Mouse (Mus musculus): ENCODE measurements around the gene 1700020D05Rik. TPM values are rescaled to one million over a fixed set of nuclear protein-coding genes. Genes with fewer than 3 reads are reported as not detected.

The 1700020D05Rik gene
- 0.25 and 0.34 TPM in 2 replicates for total RNA-seq (2012; rRNA removed)
- 0.23 TPM in 1 of 2 replicates, not detected in the other for total RNA-seq (2014; rRNA removed)
- polyA plus RNA-seq (2012; ENCODE audit: insufficient read length, low read depth), result 0.33 TPM in 1 of 2 replicates, not detected in the other

GRCm38 (mm10) chr19:5503687-5504086 is at the start of gene 1700020D05Rik:
Gene 1700020D05Rik (minus strand): TSS chr19:5503787.
- DNase-seq (ENCODE audit: extremely low read depth), result no peak
- H3K79me2 ChIP-seq (replicated peaks; ENCODE audit: control insufficient read depth, extremely low read depth, insufficient read depth, poor library complexity, severe bottlenecking), result no peaks in the 10 kb centered on the region
- H3K27me3 ChIP-seq (replicated peaks), result no peaks in the 10 kb centered on the region
- no peaks in the 10 kb centered on the region for H3K4me1 ChIP-seq (ENCODE audit: control insufficient read depth in 1 of 2, insufficient read depth in 2 of 2)
- in situ Hi-C loops (cut with MboI; ENCODE audit: low pct_ligation_motif_present, low pct_unique_long_range_greater_than_20kb, low sequenced_read_pairs), result no loop called here
- H3K36me3 ChIP-seq (replicated peaks in 1 of 2; ENCODE audit: control insufficient read depth in 1 of 2, insufficient read depth in 1 of 2, low read length in 1 of 2), result peaks cover 2 to 26% of the 10 kb centered on the region in 2 experiments
- no peak within 1 kb of the TSS for H3K4me2 ChIP-seq (ENCODE audit: insufficient read depth, low read depth, poor library complexity, severe bottlenecking)
- no peak within 1 kb of the TSS for H3K27ac ChIP-seq (ENCODE audit: insufficient read depth, low read depth)
- TF ChIP-seq EP300 (IDR thresholded peaks at IDR 0.05; ENCODE audit: low read length) (no peak), ELF1 (IDR thresholded peaks at IDR 0.05; ENCODE audit: low read depth, low read length) (no peak), CHD2 (IDR thresholded peaks at IDR 0.05; ENCODE audit: low read length) (no peak), NRF1 (IDR thresholded peaks at IDR 0.05; ENCODE audit: low read depth, low read length) (no peak), BHLHE40 (IDR thresholded peaks at IDR 0.05; ENCODE audit: low read depth, low read length) (no peak), CTCF (conservative IDR thresholded peaks at IDR 0.05 in 1 of 2, IDR thresholded peaks at IDR 0.05 in 1 of 2; ENCODE audit: low read depth in 2 of 2, low read length in 2 of 2) (no peak), ETS1 (conservative IDR thresholded peaks at IDR 0.05; ENCODE audit: low read depth, low read length) (no peak), RCOR1 (conservative IDR thresholded peaks at IDR 0.05; ENCODE audit: low read depth, low read length) (no peak), MYC (IDR thresholded peaks at IDR 0.05; ENCODE audit: low read depth, low read length) (no peak), MAZ (IDR thresholded peaks at IDR 0.05; ENCODE audit: low read depth, low read length) (no peak), USF1 (IDR thresholded peaks at IDR 0.05; ENCODE audit: low read depth, low read length) (no peak), ZMIZ1 (IDR thresholded peaks at IDR 0.05; ENCODE audit: low read depth, low read length) (no peak), ZNF384 (IDR thresholded peaks at IDR 0.05; ENCODE audit: low read depth, low read length) (no peak), CHD1 (IDR thresholded peaks at IDR 0.05; ENCODE audit: low read depth, low read length) (no peak)
- H3K4me3 ChIP-seq (replicated peaks in 1 of 3; ENCODE audit: low read depth in 2 of 3, low read length in 2 of 3, poor library complexity in 1 of 3), result no peak within 1 kb of the TSS
- H3K9ac ChIP-seq (ENCODE audit: insufficient read depth, low read depth), result no peak within 1 kb of the TSS
- dilution Hi-C loops (cut with MboI; ENCODE audit: extremely low pct_ligation_motif_present, extremely low pct_unique_long_range_greater_than_20kb, low sequenced_read_pairs), result no loop called here
- no peaks in the 10 kb centered on the region for H3K9me3 ChIP-seq (replicated peaks; ENCODE audit: low read length)

DNA sequence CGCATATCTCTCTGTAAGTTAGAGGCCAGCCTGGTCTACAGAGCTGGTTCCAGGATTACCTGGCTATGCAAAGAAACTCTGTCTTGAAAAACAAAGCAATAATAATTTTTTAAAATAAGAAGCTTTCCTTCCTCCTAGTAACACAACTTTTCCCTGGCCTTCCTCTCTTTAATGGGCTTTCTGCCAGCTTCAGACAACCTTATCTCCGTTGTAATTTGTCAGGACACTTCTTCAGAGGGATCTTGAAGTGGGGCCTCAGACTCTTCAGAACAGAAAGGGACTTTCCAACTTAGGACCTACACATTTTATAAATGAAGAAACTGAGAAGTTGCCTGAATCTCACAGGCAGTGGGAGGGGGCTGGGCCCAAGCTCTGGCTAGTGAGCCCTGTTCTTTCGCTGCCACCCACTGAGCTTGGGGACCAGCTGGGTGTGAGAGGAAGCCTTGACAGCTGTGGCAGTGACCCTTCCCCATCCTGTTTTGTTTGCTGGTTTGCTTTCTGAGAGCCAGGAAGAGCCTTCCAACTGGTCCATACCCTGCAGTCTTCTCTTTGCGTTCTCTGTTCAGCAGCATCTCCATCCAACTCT is 44.0 kb upstream of the 1700020D05Rik start:
- H3K27ac ChIP-seq (ENCODE audit: insufficient read depth, low read depth), result no peak overlapping the region
- H3K36me3 ChIP-seq (replicated peaks in 1 of 2; ENCODE audit: control insufficient read depth in 1 of 2, insufficient read depth in 1 of 2, low read length in 1 of 2), result no peaks in the 10 kb centered on the region
- no peak overlapping the region for H3K4me2 ChIP-seq (ENCODE audit: insufficient read depth, low read depth, poor library complexity, severe bottlenecking)
- no peaks in the 10 kb centered on the region for H3K79me2 ChIP-seq (replicated peaks; ENCODE audit: control insufficient read depth, extremely low read depth, insufficient read depth, poor library complexity, severe bottlenecking)
- no peak for DNase-seq (ENCODE audit: extremely low read depth)
- H3K9me3 ChIP-seq (replicated peaks; ENCODE audit: low read length), result no peaks in the 10 kb centered on the region
- peaks cover 19% of the 10 kb centered on the region for H3K27me3 ChIP-seq (replicated peaks)
- no peak overlapping the region for H3K4me3 ChIP-seq (replicated peaks in 1 of 3; ENCODE audit: low read depth in 2 of 3, low read length in 2 of 3, poor library complexity in 1 of 3)
- H3K4me1 ChIP-seq (ENCODE audit: control insufficient read depth in 1 of 2, insufficient read depth in 2 of 2), result peaks cover 0 to 33% of the 10 kb centered on the region in 2 experiments; a peak in 2 of 4 replicates
- TF ChIP-seq MYC (IDR thresholded peaks at IDR 0.05; ENCODE audit: low read depth, low read length) (no peak), MAZ (IDR thresholded peaks at IDR 0.05; ENCODE audit: low read depth, low read length) (no peak), TBP (conservative IDR thresholded peaks at IDR 0.05; ENCODE audit: low read depth, low read length) (no peak), IRF4 (IDR thresholded peaks at IDR 0.05; ENCODE audit: low read depth, low read length) (no peak), HCFC1 (IDR thresholded peaks at IDR 0.05; ENCODE audit: low read depth, low read length) (no peak), SIN3A (IDR thresholded peaks at IDR 0.05; ENCODE audit: low read length) (no peak), SMC3 (IDR thresholded peaks at IDR 0.05; ENCODE audit: low read depth, low read length) (no peak), ZKSCAN1 (IDR thresholded peaks at IDR 0.05; ENCODE audit: borderline replicate concordance, low read depth, low read length) (no peak), UBTF (IDR thresholded peaks at IDR 0.05; ENCODE audit: low read depth, low read length) (no peak), MAFK (IDR thresholded peaks at IDR 0.05; ENCODE audit: insufficient replicate concordance, low read length) (no peak), CTCF (conservative IDR thresholded peaks at IDR 0.05 in 1 of 2, IDR thresholded peaks at IDR 0.05 in 1 of 2; ENCODE audit: low read depth in 2 of 2, low read length in 2 of 2) (no peak), JUND (conservative IDR thresholded peaks at IDR 0.05; ENCODE audit: low read depth, low read length) (no peak), GABPA (IDR thresholded peaks at IDR 0.05; ENCODE audit: insufficient replicate concordance, low read depth, low read length) (no peak), RAD21 (IDR thresholded peaks at IDR 0.05; ENCODE audit: low read depth, low read length) (no peak), MXI1 (IDR thresholded peaks at IDR 0.05; ENCODE audit: low read depth, low read length) (no peak), NELFE (IDR thresholded peaks at IDR 0.05; ENCODE audit: low read depth, low read length) (no peak), NRF1 (IDR thresholded peaks at IDR 0.05; ENCODE audit: low read depth, low read length) (no peak), MAX (IDR thresholded peaks at IDR 0.05; ENCODE audit: low read length) (no peak), MEF2A (IDR thresholded peaks at IDR 0.05; ENCODE audit: borderline replicate concordance, low read depth, low read length) (no peak), CHD2 (IDR thresholded peaks at IDR 0.05; ENCODE audit: low read length) (no peak)
- dilution Hi-C loops (cut with MboI; ENCODE audit: extremely low pct_ligation_motif_present, extremely low pct_unique_long_range_greater_than_20kb, low sequenced_read_pairs), result no loop called here
- in situ Hi-C loops (cut with MboI; ENCODE audit: low pct_ligation_motif_present, low pct_unique_long_range_greater_than_20kb, low sequenced_read_pairs), result no loop called here
- H3K9ac ChIP-seq (ENCODE audit: insufficient read depth, low read depth), result no peak overlapping the region
